Mouse (Mus musculus): ENCODE results near the gene Zfp446. TPM values are rescaled to one million over a fixed set of nuclear protein-coding genes. Genes with fewer than 3 reads are reported as not detected.

Zfp446 gene
- polyA plus RNA-seq, 1 experiment from 2014 or later: 8.4 TPM

GRCm38 (mm10) chr7:12995862-12996261, 18.2 kb downstream of the Zfp446 start:
- Histone ChIP-seq H3K4me1 (no peaks in the 10 kb centered on the region), H3K27me3 (ENCODE audit: insufficient read depth, poor library complexity, severe bottlenecking) (no peaks in the 10 kb centered on the region), H3K27ac (no peak overlapping the region), H3K9me3 (no peaks in the 10 kb centered on the region), H3K36me3 (no peaks in the 10 kb centered on the region), H3K4me3 (no peak overlapping the region)
- no peak for DNase-seq (ENCODE audit: low spot score)

GRCm38 (mm10) chr7:12997230-12997629, 19.6 kb downstream of the Zfp446 start:
- no peaks in the 10 kb centered on the region for H3K36me3 ChIP-seq
- H3K27ac ChIP-seq: no peak overlapping the region
- no peak for DNase-seq (ENCODE audit: low spot score)
- no peaks in the 10 kb centered on the region for H3K4me1 ChIP-seq
- H3K27me3 ChIP-seq (ENCODE audit: insufficient read depth, poor library complexity, severe bottlenecking): no peaks in the 10 kb centered on the region
- H3K9me3 ChIP-seq: no peaks in the 10 kb centered on the region
- WGBS: 68% methylated on average over 5 of the region's 5 CpGs
- no peak overlapping the region for H3K4me3 ChIP-seq

- no peak for DNase-seq (ENCODE audit: low spot score)
- Histone ChIP-seq H3K9me3 (no peaks in the 10 kb centered on the region), H3K27me3 (ENCODE audit: insufficient read depth, poor library complexity, severe bottlenecking) (no peaks in the 10 kb centered on the region), H3K4me1 (no peaks in the 10 kb centered on the region), H3K4me3 (no peak within 1 kb of the TSS), H3K36me3 (no peaks in the 10 kb centered on the region), H3K27ac (no peak within 1 kb of the TSS)
- 74% methylated on average over 5 of the region's 5 CpGs for WGBS
Measured at GRCm38 (mm10) chr7:12998053-12998452, 20.4 kb downstream of the Zfp446 start, which contains the start of gene Slc27a5. TSS of gene Slc27a5 (minus strand) at chr7:12998192.

GRCm38 (mm10) chr7:12998851-12999250, 21.2 kb downstream of the Zfp446 start, which contains the start of gene Trim28:
TSS of gene Trim28 (plus strand) at chr7:12999114.
- H3K4me1 ChIP-seq: no peaks in the 10 kb centered on the region
- 77% methylated on average over 3 of the region's 3 CpGs for WGBS
- no peaks in the 10 kb centered on the region for H3K27me3 ChIP-seq (ENCODE audit: insufficient read depth, poor library complexity, severe bottlenecking)
- H3K4me3 ChIP-seq: no peak within 1 kb of the TSS
- no peaks in the 10 kb centered on the region for H3K36me3 ChIP-seq
- DNase-seq (ENCODE audit: low spot score): no peak
- no peaks in the 10 kb centered on the region for H3K9me3 ChIP-seq
- no peak within 1 kb of the TSS for H3K27ac ChIP-seq

GRCm38 (mm10) chr7:13001584-13001983, 23.9 kb downstream of the Zfp446 start:
- H3K4me3 ChIP-seq: no peak overlapping the region
- 70% methylated on average over 1 of the region's 1 CpGs for WGBS
- H3K27ac ChIP-seq: no peak overlapping the region
- peaks cover 19% of the 10 kb centered on the region for H3K36me3 ChIP-seq
- DNase-seq (ENCODE audit: low spot score): no peak
- no peaks in the 10 kb centered on the region for H3K9me3 ChIP-seq
- no peaks in the 10 kb centered on the region for H3K4me1 ChIP-seq
- peaks cover 7% of the 10 kb centered on the region for H3K27me3 ChIP-seq (ENCODE audit: insufficient read depth, poor library complexity, severe bottlenecking)

- no peak for DNase-seq (ENCODE audit: low spot score)
- WGBS: 69% methylated on average over 5 of the region's 5 CpGs
Measured at GRCm38 (mm10) chr7:13003380-13003779, 25.7 kb downstream of the Zfp446 start.

GRCm38 (mm10) chr7:13006011-13006410, 28.4 kb downstream of the Zfp446 start:
- peaks cover 27% of the 10 kb centered on the region for H3K27me3 ChIP-seq (ENCODE audit: insufficient read depth, poor library complexity, severe bottlenecking)
- no peak overlapping the region for H3K4me3 ChIP-seq
- no peak overlapping the region for H3K27ac ChIP-seq
- WGBS: 83% methylated on average over 17 of the region's 17 CpGs
- peaks cover 18% of the 10 kb centered on the region for H3K4me1 ChIP-seq
- H3K36me3 ChIP-seq: peaks cover 33% of the 10 kb centered on the region
- no peak for DNase-seq (ENCODE audit: low spot score)
- H3K9me3 ChIP-seq: peaks cover 3% of the 10 kb centered on the region; the same call in 1 of the 2 replicates

More at GRCm38 (mm10) chr7:13003380-13003779, 25.7 kb downstream of the Zfp446 start:
- no peaks in the 10 kb centered on the region for H3K9me3 ChIP-seq
- H3K27ac ChIP-seq: no peak overlapping the region
- H3K4me3 ChIP-seq: no peak overlapping the region
- H3K27me3 ChIP-seq (ENCODE audit: insufficient read depth, poor library complexity, severe bottlenecking): peaks cover 25% of the 10 kb centered on the region
- H3K4me1 ChIP-seq: peaks cover 12% of the 10 kb centered on the region
- peaks cover 33% of the 10 kb centered on the region for H3K36me3 ChIP-seq

- H3K4me3 ChIP-seq: no peak overlapping the region
Measured at GRCm38 (mm10) chr7:13006531-13006930, 28.9 kb downstream of the Zfp446 start.

GRCm38 (mm10) chr7:13007341-13008092, 29.9 kb downstream of the Zfp446 start:
- no peak for DNase-seq (ENCODE audit: low spot score)
- H3K4me3 ChIP-seq: peak overlapping the region; percentile 47
- H3K9me3 ChIP-seq: peaks cover 3% of the 10 kb centered on the region; the same call in 1 of the 2 replicates
- H3K36me3 ChIP-seq: peaks cover 33% of the 10 kb centered on the region
- H3K4me1 ChIP-seq: peaks cover 18% of the 10 kb centered on the region
- H3K27ac ChIP-seq: no peak overlapping the region
- peaks cover 27% of the 10 kb centered on the region for H3K27me3 ChIP-seq (ENCODE audit: insufficient read depth, poor library complexity, severe bottlenecking)
- WGBS: 30% methylated on average over 57 of the region's 57 CpGs

More at GRCm38 (mm10) chr7:13006531-13006930, 28.9 kb downstream of the Zfp446 start:
- Histone ChIP-seq H3K4me1 (peaks cover 18% of the 10 kb centered on the region), H3K36me3 (peaks cover 33% of the 10 kb centered on the region), H3K27ac (no peak overlapping the region), H3K9me3 (peaks cover 3% of the 10 kb centered on the region; the same call in 1 of the 2 replicates), H3K27me3 (ENCODE audit: insufficient read depth, poor library complexity, severe bottlenecking) (peaks cover 27% of the 10 kb centered on the region)
- no peak for DNase-seq (ENCODE audit: low spot score)
- 79% methylated on average over 10 of the region's 10 CpGs for WGBS

- peak overlapping the region; percentile 96 for H3K27ac ChIP-seq
- DNase-seq (ENCODE audit: low spot score): peak; percentile 98
- H3K36me3 ChIP-seq: peaks cover 33% of the 10 kb centered on the region
- peaks cover 27% of the 10 kb centered on the region for H3K27me3 ChIP-seq (ENCODE audit: insufficient read depth, poor library complexity, severe bottlenecking)
- H3K4me3 ChIP-seq: peak overlapping the region; percentile 82
- peaks cover 18% of the 10 kb centered on the region for H3K4me1 ChIP-seq
- H3K9me3 ChIP-seq: peaks cover 3% of the 10 kb centered on the region; the same call in 1 of the 2 replicates
- under 1% methylated on average over 42 of the region's 42 CpGs for WGBS
Measured at GRCm38 (mm10) chr7:13009143-13010004, 31.7 kb downstream of the Zfp446 start.

GRCm38 (mm10) chr7:13010005-13010908, 32.6 kb downstream of the Zfp446 start, which contains the start of gene Zbtb45:
TSS of gene Zbtb45 (minus strand) at chr7:13010034.
- peak within 1 kb of the TSS; percentile 82 for H3K4me3 ChIP-seq
- peaks cover 18% of the 10 kb centered on the region for H3K4me1 ChIP-seq
- DNase-seq (ENCODE audit: low spot score): no peak
- peaks cover 3% of the 10 kb centered on the region; the same call in 1 of the 2 replicates for H3K9me3 ChIP-seq
- WGBS: 18% methylated on average over 26 of the region's 26 CpGs
- H3K36me3 ChIP-seq: peaks cover 26% of the 10 kb centered on the region
- H3K27ac ChIP-seq: peak within 1 kb of the TSS; percentile 96
- H3K27me3 ChIP-seq (ENCODE audit: insufficient read depth, poor library complexity, severe bottlenecking): peaks cover 27% of the 10 kb centered on the region

GRCm38 (mm10) chr7:13013671-13014070, 36.0 kb downstream of the Zfp446 start:
- Histone ChIP-seq H3K27me3 (ENCODE audit: insufficient read depth, poor library complexity, severe bottlenecking) (no peaks in the 10 kb centered on the region), H3K9me3 (peaks cover 3% of the 10 kb centered on the region; the same call in 1 of the 2 replicates), H3K4me3 (no peak overlapping the region), H3K4me1 (peaks cover 6% of the 10 kb centered on the region; the same call in 1 of the 2 replicates), H3K27ac (no peak overlapping the region), H3K36me3 (no peaks in the 10 kb centered on the region)
- no peak for DNase-seq (ENCODE audit: low spot score)
- 59% methylated on average over 4 of the region's 4 CpGs for WGBS

All from heart, embryonic 10.5 days (tissue).